Mouse (Mus musculus) limb, embryonic 11.5 days (tissue): ENCODE data around the gene Acox1. TPM values are rescaled to one million over a fixed set of nuclear protein-coding genes. Genes with fewer than 3 reads are reported as not detected.

Source experiments
- ATAC-seq: fragments of 200-750 bp; cut with Nextera tagmentation; 2 replicates; pipeline ENCODE4 v1.8.0; 2017; ENCODE audit warnings: low read depth; ENCODE audit not compliant: insufficient number of reproducible peaks, low FRiP score, low TSS enrichment
- DNase-seq: peaks from one replicate; pipeline ENCODE4 v3.0.0-alpha.2; 2015; ENCODE audit warnings: low spot score
- H3K27ac ChIP-seq: fragments of 300-500 bp; sonication (generic); replicated peaks from 2 replicates; pipeline ENCODE4 v1.5.1; 2014; ENCODE audit warnings: low read depth, mild to moderate bottlenecking, low read length
- H3K27me3 ChIP-seq: fragments of 300-500 bp; sonication (generic); 2 replicates; pipeline ENCODE4 v1.6.1; 2014; ENCODE audit warnings: mild to moderate bottlenecking, low read length, mixed read lengths; ENCODE audit not compliant: control insufficient read depth, insufficient read depth
- H3K36me3 ChIP-seq: fragments of 300-500 bp; sonication (generic); 2 replicates; pipeline ENCODE4 v1.6.1; 2014; ENCODE audit warnings: mild to moderate bottlenecking, low read length, moderate library complexity, mixed read lengths; ENCODE audit not compliant: control insufficient read depth, insufficient read depth
- H3K4me1 ChIP-seq: fragments of 300-500 bp; sonication (generic); 2 replicates; pipeline ENCODE4 v1.6.1; 2014; ENCODE audit warnings: low read length, mixed read lengths; ENCODE audit not compliant: control insufficient read depth, insufficient read depth
- H3K4me2 ChIP-seq: fragments of 300-500 bp; sonication (generic); 2 replicates; pipeline ENCODE4 v1.6.1; 2014; ENCODE audit warnings: low read depth, mild to moderate bottlenecking, moderate library complexity; ENCODE audit not compliant: severe bottlenecking
- H3K4me3 ChIP-seq: fragments of 300-500 bp; sonication (generic); 2 replicates; pipeline ENCODE4 v1.5.1; 2014; ENCODE audit warnings: low read depth, low read length
- H3K9ac ChIP-seq: fragments of 300-500 bp; sonication (generic); 2 replicates; pipeline ENCODE4 v1.6.1; 2014; ENCODE audit warnings: mild to moderate bottlenecking, low read length
- H3K9me3 ChIP-seq: fragments of 300-500 bp; sonication (generic); 2 replicates; pipeline ENCODE4 v1.6.1; 2016; ENCODE audit warnings: low read length; ENCODE audit not compliant: control insufficient read depth
- WGBS: fragments of 180-500 bp; shearing (Covaris S2); extraction: QIAGEN DNeasy Blood & Tissue Kit; methylation state at CpG from one replicate; pipeline ENCODE4 v1.1.7; 2014; 5-methylcytosine and 5-hydroxymethylcytosine counted together
- polyA plus RNA-seq: library from polyadenylated mRNA; unstranded; fragments of >200 nt; fragmentation: Nextera tagmentation; extraction: Ambion mirVana; gene quantifications from 2 replicates; pipeline ENCODE4 v1.2.1, GENCODE M21; 2014

Gene Acox1
- polyA plus RNA-seq, 1 experiment from 2014 or later, result 19.4 TPM

DNA sequence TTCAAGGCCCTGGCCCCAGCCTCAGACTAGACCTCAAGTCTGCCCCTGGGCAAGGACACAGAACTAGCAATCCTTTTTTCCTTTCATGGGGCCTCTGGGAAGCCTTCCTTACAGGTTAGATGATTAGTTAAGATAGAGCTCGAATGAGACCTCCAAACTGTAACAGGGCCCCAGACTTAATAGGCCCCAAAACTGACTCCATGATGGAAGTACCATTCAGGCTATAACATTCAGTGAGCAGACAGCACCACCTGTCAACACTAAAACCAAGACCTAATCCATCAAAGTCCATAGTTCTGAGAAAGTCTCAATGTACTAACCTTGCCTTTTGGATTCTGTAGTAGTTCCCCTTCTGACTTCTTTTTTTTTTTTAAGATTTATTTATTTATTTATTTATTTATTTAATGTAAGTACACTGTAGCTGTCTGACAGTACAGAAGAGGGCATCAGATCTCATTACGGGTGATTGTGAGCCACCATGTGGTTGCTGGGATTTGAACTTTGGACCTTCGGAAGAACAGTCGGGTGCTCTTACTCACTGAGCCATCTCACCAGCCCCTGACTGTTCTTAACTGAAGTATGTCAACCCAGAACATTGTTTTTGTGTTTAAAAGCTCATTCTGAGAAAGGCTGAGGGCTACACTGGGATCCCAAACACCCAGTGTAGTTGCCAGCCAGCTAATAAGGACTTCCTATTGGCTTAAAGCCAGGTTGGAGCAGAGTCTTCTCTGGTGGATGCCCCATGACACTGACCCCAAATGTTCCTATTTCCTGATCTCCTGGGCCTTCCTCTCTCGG, 28.6 kb downstream of the Acox1 start:
- DNase-seq, result no peak
- Histone ChIP-seq H3K27ac (no peak overlapping the region), H3K27me3 (no peaks in the 10 kb centered on the region), H3K9me3 (no peaks in the 10 kb centered on the region), H3K36me3 (peaks cover 4% of the 10 kb centered on the region; the same call in 1 of the 2 replicates), H3K9ac (no peak overlapping the region), H3K4me1 (peaks cover 3% of the 10 kb centered on the region; the same call in 1 of the 2 replicates), H3K4me3 (no peak overlapping the region), H3K4me2 (no peak overlapping the region)
- 88% methylated on average over 5 of the region's 5 CpGs for WGBS
- ATAC-seq, result no peak

GRCm38 (mm10) chr11:116169214-116169613, 29.6 kb downstream of the Acox1 start:
- no peaks in the 10 kb centered on the region for H3K9me3 ChIP-seq
- ATAC-seq, result no peak
- 82% methylated on average over 3 of the region's 3 CpGs for WGBS
- H3K27ac ChIP-seq, result no peak overlapping the region
- no peak for DNase-seq
- no peak overlapping the region for H3K4me2 ChIP-seq
- peaks cover 3% of the 10 kb centered on the region; the same call in 1 of the 2 replicates for H3K4me1 ChIP-seq
- peaks cover 2% of the 10 kb centered on the region; the same call in 1 of the 2 replicates for H3K36me3 ChIP-seq
- no peak overlapping the region for H3K4me3 ChIP-seq
- no peak overlapping the region for H3K9ac ChIP-seq
- H3K27me3 ChIP-seq, result no peaks in the 10 kb centered on the region

- H3K36me3 ChIP-seq, result peaks cover 5% of the 10 kb centered on the region; the same call in 1 of the 2 replicates
- ATAC-seq (peak; percentile 94), DNase-seq (peak; percentile 97)
- no peaks in the 10 kb centered on the region for H3K9me3 ChIP-seq
- peak within 1 kb of the TSS; percentile 79 for H3K4me3 ChIP-seq
- peaks cover 3% of the 10 kb centered on the region; the same call in 1 of the 2 replicates for H3K4me1 ChIP-seq
- no peaks in the 10 kb centered on the region for H3K27me3 ChIP-seq
- peak within 1 kb of the TSS; percentile 82 for H3K4me2 ChIP-seq
- peak within 1 kb of the TSS; percentile 85 for H3K27ac ChIP-seq
- WGBS, result under 1% methylated on average over 40 of the region's 40 CpGs
- H3K9ac ChIP-seq, result peak within 1 kb of the TSS; percentile 95
Observed at GRCm38 (mm10) chr11:116167884-116168439, 30.9 kb downstream of the Acox1 start, which contains the start of gene Fbf1. Gene Fbf1 (minus strand): TSS chr11:116168166.

DNA sequence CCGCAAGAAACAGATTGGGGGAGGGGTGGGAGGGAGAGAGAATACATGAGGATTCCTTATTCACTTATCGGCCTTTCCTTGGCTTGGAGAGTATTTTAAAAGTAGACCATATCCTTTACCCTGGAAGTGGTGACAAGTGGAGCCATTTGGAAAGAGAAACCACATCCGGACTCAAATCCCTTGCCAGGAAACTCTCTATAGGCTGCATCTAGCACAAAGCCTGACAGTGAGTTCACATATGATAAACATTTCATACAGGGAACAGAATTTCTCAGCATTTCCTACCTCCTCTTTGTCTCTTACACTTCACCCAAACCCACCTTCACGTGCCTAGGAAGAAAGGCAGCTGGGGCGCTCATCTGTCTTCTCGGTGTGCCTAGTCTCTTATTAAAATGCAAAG, 31.6 kb downstream of the Acox1 start:
- WGBS, result 10% methylated on average over 6 of the region's 6 CpGs
- DNase-seq (no peak), ATAC-seq (no peak)
- peak overlapping the region; percentile 95 for H3K9ac ChIP-seq
- peaks cover 5% of the 10 kb centered on the region; the same call in 1 of the 2 replicates for H3K36me3 ChIP-seq
- H3K4me2 ChIP-seq, result peak overlapping the region; percentile 82
- peak overlapping the region; percentile 85 for H3K27ac ChIP-seq
- H3K9me3 ChIP-seq, result no peaks in the 10 kb centered on the region
- H3K27me3 ChIP-seq, result no peaks in the 10 kb centered on the region
- H3K4me1 ChIP-seq, result peaks cover 3% of the 10 kb centered on the region; the same call in 1 of the 2 replicates
- peak overlapping the region; percentile 79 for H3K4me3 ChIP-seq

DNA sequence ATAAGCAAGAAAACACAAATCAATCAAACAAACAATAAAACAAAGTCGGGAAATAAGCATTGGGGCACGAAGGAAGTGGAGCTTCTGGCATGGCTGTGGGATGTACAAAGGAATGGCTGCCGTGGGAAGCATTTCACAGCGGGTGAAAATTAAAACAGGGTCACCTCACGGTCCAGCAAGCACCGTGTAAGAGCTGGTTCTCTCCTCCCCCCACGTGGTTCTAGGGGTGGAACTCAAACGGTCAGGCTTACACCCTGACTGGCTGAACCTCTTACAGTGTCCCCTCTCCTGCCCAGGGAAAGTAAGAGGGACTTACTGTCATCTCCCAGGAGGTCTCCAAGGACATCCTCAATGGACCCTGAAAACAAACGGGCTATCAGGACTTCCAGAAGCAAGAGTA, 35.8 kb downstream of the Acox1 start:
- Histone ChIP-seq H3K27me3 (no peaks in the 10 kb centered on the region), H3K9me3 (no peaks in the 10 kb centered on the region), H3K27ac (no peak overlapping the region), H3K4me1 (peaks cover 3% of the 10 kb centered on the region; the same call in 1 of the 2 replicates), H3K9ac (no peak overlapping the region), H3K4me3 (no peak overlapping the region), H3K36me3 (peaks cover 10% of the 10 kb centered on the region; the same call in 1 of the 2 replicates), H3K4me2 (no peak overlapping the region)
- ATAC-seq, result no peak
- no peak for DNase-seq
- WGBS, result 43% methylated on average over 9 of the region's 9 CpGs

DNA sequence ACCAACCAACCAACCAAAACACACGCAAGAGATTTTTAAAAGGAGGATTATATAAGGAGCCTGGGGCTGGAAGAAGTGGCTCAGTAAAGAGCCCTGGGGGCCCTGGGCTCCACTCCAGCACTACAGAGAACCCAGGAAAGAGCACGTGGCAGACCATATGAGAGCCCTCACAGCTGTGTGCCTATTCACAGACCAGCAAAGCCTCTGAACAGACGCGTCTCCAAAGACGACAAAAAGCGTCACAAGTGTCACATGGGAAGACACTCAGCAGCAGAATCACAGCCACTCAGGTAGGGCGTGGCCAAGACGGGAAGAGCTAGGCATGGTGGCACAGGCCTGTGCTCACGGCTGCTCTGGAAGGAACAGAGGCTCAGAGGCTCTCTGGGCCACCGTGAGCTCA, 36.7 kb downstream of the Acox1 start:
- Histone ChIP-seq H3K4me2 (no peak overlapping the region), H3K27ac (no peak overlapping the region), H3K36me3 (peaks cover 10% of the 10 kb centered on the region; the same call in 1 of the 2 replicates), H3K9me3 (no peaks in the 10 kb centered on the region), H3K27me3 (no peaks in the 10 kb centered on the region), H3K4me1 (peaks cover 3% of the 10 kb centered on the region; the same call in 1 of the 2 replicates), H3K9ac (no peak overlapping the region), H3K4me3 (no peak overlapping the region)
- 79% methylated on average over 10 of the region's 10 CpGs for WGBS
- ATAC-seq (no peak), DNase-seq (no peak)

- Histone ChIP-seq H3K9ac (no peak overlapping the region), H3K9me3 (no peaks in the 10 kb centered on the region), H3K4me1 (no peaks in the 10 kb centered on the region), H3K27ac (no peak overlapping the region), H3K4me2 (no peak overlapping the region), H3K27me3 (no peaks in the 10 kb centered on the region), H3K4me3 (no peak overlapping the region), H3K36me3 (peaks cover 14% of the 10 kb centered on the region)
- no peak for ATAC-seq
- no peak for DNase-seq
- WGBS, result 63% methylated on average over 12 of the region's 12 CpGs
Observed at GRCm38 (mm10) chr11:116161312-116161711, 37.5 kb downstream of the Acox1 start.

GRCm38 (mm10) chr11:116150960-116151359, 47.9 kb downstream of the Acox1 start:
- Histone ChIP-seq H3K27me3 (no peaks in the 10 kb centered on the region), H3K4me2 (no peak overlapping the region), H3K4me3 (no peak overlapping the region), H3K9me3 (no peaks in the 10 kb centered on the region), H3K36me3 (peaks cover 42% of the 10 kb centered on the region), H3K27ac (no peak overlapping the region), H3K4me1 (0 out of 2 replicates have a peak, but pooled peaks cover 3% of the 10 kb centered on the region), H3K9ac (no peak overlapping the region)
- WGBS, result 94% methylated on average over 2 of the region's 2 CpGs
- DNase-seq (no peak), ATAC-seq (no peak)
